Mouse (Mus musculus): ENCODE results near the gene Clec2l. TPM values are rescaled to one million over a fixed set of nuclear protein-coding genes. Genes with fewer than 3 reads are reported as not detected.

The Clec2l gene
- under 1 TPM in 1 of 2 experiments, not detected in 1; 0.76 TPM for polyA plus RNA-seq (2017; shearing (Covaris generic))

DNA sequence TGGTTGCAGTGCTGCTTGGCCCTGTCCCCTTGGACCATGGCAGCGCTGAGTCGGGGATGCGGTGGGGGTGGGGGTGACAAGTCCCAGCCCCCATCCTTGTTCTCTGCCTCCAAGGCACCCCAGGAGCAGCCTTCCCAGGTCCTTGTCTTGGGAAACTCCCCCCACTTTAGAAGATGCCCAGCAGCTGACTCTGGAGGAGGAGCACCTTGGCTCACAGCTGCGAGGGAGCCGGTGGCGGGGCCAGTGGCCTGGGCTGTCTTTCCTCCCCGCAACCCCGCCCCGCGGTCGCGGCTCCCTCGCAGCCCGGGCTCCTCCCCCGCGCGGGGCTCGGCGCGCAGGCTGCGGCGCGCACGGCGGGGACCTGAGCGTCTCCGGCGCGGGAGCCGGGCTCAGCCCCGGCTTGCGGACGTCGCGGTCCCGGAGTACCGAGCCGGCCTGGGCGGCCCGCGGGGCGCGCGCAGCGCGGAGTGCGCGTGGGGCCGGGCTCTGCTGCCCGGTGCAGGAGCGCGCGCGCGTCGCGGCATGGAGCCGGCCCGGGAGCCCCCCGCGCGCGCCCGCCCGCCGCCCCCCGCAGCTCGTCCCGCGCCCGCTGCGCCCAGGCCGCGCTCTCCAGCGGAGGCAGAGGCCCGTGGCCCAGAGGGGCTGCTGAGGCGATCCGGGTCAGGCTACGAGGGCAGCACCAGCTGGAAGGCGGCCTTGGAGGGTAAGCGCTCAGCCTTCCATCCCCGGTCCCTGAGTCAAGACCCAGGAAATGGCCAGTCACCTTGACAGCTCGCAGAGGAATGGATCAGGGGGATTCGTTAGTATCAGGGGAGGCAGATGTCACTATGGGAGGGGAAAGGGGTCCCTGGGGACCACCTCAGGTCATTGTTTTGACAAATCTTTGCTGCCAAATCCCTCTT, at the start of gene Clec2l:
Gene Clec2l (plus strand): TSS at position 356 of the 902 bp plus-strand sequence.

DNA sequence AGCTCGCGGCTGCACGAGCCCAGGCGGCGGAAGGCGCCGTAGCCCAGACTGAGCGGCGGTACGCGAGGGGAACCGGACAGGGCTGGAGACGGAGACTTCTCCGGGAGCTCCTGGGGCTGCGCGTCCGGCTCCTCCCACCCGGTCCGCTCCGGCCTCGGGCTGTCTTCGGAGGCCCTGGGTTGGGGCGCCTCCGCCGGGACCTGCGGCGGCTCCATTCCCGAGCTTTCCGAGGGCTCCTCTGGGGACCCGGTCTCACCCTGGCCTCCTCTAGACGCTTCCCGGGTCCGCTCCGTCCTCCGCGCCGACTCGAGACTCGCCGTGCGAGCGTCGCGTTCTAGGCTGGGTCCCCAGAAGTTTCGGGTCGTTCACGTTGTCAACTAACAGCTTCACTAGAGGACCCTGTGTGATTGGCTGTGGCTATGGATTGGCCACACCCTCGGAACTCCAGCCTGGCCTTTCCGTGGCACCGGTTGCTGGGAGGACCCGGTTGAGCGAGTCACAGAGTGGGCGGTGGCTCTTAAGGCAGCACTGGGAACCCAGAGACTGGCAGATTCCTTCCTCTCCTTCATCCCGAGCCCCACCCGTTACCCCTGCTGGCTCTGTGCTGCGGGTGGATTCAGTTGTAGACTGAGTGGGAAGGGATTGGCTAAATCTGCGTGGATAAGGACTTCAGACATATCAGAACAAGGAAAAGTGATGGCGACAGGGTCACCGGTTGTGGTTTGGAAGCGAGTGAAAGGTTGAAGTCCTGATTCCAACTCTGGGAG, 25.8 kb upstream of the Clec2l start, which contains the start of gene Klrg2:
Gene Klrg2 (minus strand): TSS at position 391 of the 767 bp plus-strand sequence.

Other genes starting within 250 kb of the Clec2l start
- 10 to 100 TPM; 26.6 to 30.4 TPM for gene Ubn2, start 229.1 kb upstream of the Clec2l start, polyA plus RNA-seq (2017; shearing (Covaris generic))
- gene Fmc1, start 129.6 kb upstream of the Clec2l start, polyA plus RNA-seq (2017; shearing (Covaris generic)) = 10 to 100 TPM; 43.4 to 53.3 TPM
- gene Luc7l2, start 111.7 kb upstream of the Clec2l start, polyA plus RNA-seq (2017; shearing (Covaris generic)) = 10 to 100 TPM; 34.1 to 50.1 TPM
- under 1 TPM; 0.20 to 0.32 TPM for gene Klrg2, start 25.8 kb upstream of the Clec2l start, polyA plus RNA-seq (2017; shearing (Covaris generic))
- gene Tbxas1, start 212.3 kb downstream of the Clec2l start, polyA plus RNA-seq (2017; shearing (Covaris generic)) = under 1 TPM; 0.54 to 0.69 TPM
- 10 to 100 TPM; 39.3 to 41.8 TPM for gene Hipk2, start 213.1 kb downstream of the Clec2l start, polyA plus RNA-seq (2017; shearing (Covaris generic))